Comparison of ENCODE assay signal across 9 mouse cellular contexts in the genomic region with DNA sequence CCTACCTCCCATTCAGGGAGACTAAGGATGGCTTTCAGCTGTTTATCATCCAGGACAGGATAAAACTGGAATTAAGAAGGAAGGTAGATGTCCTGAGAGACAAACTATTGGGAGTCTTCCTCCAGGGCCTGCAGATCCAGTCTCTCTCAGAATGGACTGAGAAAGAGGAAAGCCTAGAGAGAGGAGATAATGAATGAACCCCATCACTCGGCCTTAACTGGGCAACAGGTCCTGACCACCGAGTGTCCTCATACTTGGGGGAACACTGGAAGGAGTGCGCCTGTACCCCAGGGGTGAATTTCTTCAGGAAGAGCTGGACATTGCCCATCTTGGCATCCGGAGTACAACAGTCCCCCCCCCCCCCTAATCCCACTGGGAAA. TPM values are rescaled to one million over a fixed set of nuclear protein-coding genes. Genes with fewer than 3 reads are reported as not detected.
DNase-seq lines count a peak whose midpoint lies in the region; ATAC-seq and TF ChIP-seq lines count a peak whose summit lies in the region.
"Had no signal": no experiment of that assay in that cellular context is flagged by ENCODE, and none has a peak within 500 bp of the region (broad histone marks: within the 10 kb centered on the region; RNA-seq: fewer than 3 reads in every experiment).

No protein-coding gene starts in this region.

- H3K36me3 ChIP-seq in embryonic facial prominence, embryonic 14.5 days (ENCODE audit: control insufficient read depth, insufficient read depth, low read length) = peaks cover 12% of the 10 kb centered on the region; the same call in 1 of the 2 replicates
- peaks cover 4% of the 10 kb centered on the region; the same call in 1 of the 2 replicates for H3K36me3 ChIP-seq in intestine, embryonic 14.5 days (ENCODE audit: control insufficient read depth, insufficient read depth, low read length)
- H3K36me3 ChIP-seq in myocyte (ENCODE audit: control insufficient read depth, insufficient read depth) = no peaks in the 10 kb centered on the region

- H3K79me2 ChIP-seq in myocyte (ENCODE audit: control insufficient read depth, insufficient read depth) = peaks cover 41% of the 10 kb centered on the region

- 2% methylated on average over 4 of the region's 4 CpGs for WGBS in embryonic facial prominence, embryonic 14.5 days
- WGBS in intestine, embryonic 14.5 days = 13% methylated on average over 4 of the region's 4 CpGs

- peaks cover 15% of the 10 kb centered on the region for H3K4me1 ChIP-seq in embryonic facial prominence, embryonic 14.5 days (ENCODE audit: control insufficient read depth, insufficient read depth, low read length)
- H3K4me1 ChIP-seq in intestine, embryonic 14.5 days (replicated peaks; ENCODE audit: control insufficient read depth, insufficient read depth, low read length) = peaks cover 20% of the 10 kb centered on the region

- H3ac ChIP-seq in myocyte (ENCODE audit: control insufficient read depth, insufficient read length) = peak overlapping the region; percentile 87

- peak overlapping the region; percentile 90 for H3K9ac ChIP-seq in embryonic facial prominence, embryonic 14.5 days (ENCODE audit: low read depth, low read length)
- peak overlapping the region; percentile 79 for H3K9ac ChIP-seq in intestine, embryonic 14.5 days (ENCODE audit: low read length)

- H3K9me3 ChIP-seq in embryonic facial prominence, embryonic 14.5 days (ENCODE audit: control insufficient read depth, low read length) = no peaks in the 10 kb centered on the region
- H3K9me3 ChIP-seq in intestine, embryonic 14.5 days (ENCODE audit: control insufficient read depth, low read length) = no peaks in the 10 kb centered on the region

- peak overlapping the region; percentile 76 for H3K27ac ChIP-seq in left cerebral cortex, adult 2 months
- no peak overlapping the region for H3K27ac ChIP-seq in embryonic facial prominence, embryonic 14.5 days (replicated peaks; ENCODE audit: low read depth, low read length)
- no peak overlapping the region for H3K27ac ChIP-seq in intestine, embryonic 14.5 days (ENCODE audit: low read depth)

- no peak for TF ChIP-seq POLR2A in myocyte (IDR thresholded peaks at IDR 0.05; ENCODE audit: insufficient read length, low read depth)

- no peaks in the 10 kb centered on the region for H3K27me3 ChIP-seq in embryonic facial prominence, embryonic 14.5 days (replicated peaks; ENCODE audit: control insufficient read depth, insufficient read depth, low read length)
- H3K27me3 ChIP-seq in intestine, embryonic 14.5 days (replicated peaks; ENCODE audit: control insufficient read depth, insufficient read depth, low read length) = no peaks in the 10 kb centered on the region
- no peaks in the 10 kb centered on the region for H3K27me3 ChIP-seq in myocyte (ENCODE audit: control insufficient read depth, insufficient read depth, insufficient read length)

- peak overlapping the region; percentile 84 for H3K4me2 ChIP-seq in embryonic facial prominence, embryonic 14.5 days (ENCODE audit: low read depth, low read length)
- peak overlapping the region; percentile 66 for H3K4me2 ChIP-seq in intestine, embryonic 14.5 days (ENCODE audit: low read length)
- peak overlapping the region; percentile 97 for H3K4me2 ChIP-seq in myocyte (ENCODE audit: low read depth)

- no peak for TF ChIP-seq CTCF in left cerebral cortex, adult 2 months (IDR thresholded peaks at IDR 0.05)

- DNase-seq in left cerebral cortex, adult 2 months (ENCODE audit: extremely low spot score in 1 of 2, low spot score in 2 of 2) = no peak
- no peak for DNase-seq in left cerebral cortex, postnatal 14 days (ENCODE audit: low spot score in 2 of 2)
- DNase-seq in embryonic facial prominence, embryonic 14.5 days (ENCODE audit: low spot score) = no peak
- no peak for DNase-seq in intestine, embryonic 14.5 days (ENCODE audit: low spot score)
- DNase-seq in thymus, adult 18-20 months = no peak
- no peak for DNase-seq in adrenal gland, postnatal 14 days
- DNase-seq in left cerebral cortex, postnatal 25 days (ENCODE audit: low spot score in 2 of 2) = no peak
- DNase-seq: heart, postnatal 14 days had no signal

- intact Hi-C loops in left cerebral cortex, adult 2 months (cut with DNase I) = loop anchor here (2.0 kb wide), 1 partner anchor 19 kb away; no protein-coding TSS in a partner anchor
- intact Hi-C loops in left cerebral cortex, postnatal 14 days (cut with DNase I) = loop anchor here (2.0 kb wide), 1 partner anchor 19 kb away; no protein-coding TSS in a partner anchor
- intact Hi-C loops in left cerebral cortex, postnatal 25 days (cut with DNase I) = loop anchor here (1.0 kb wide), 1 partner anchor 19 kb away; no protein-coding TSS in a partner anchor

- peak overlapping the region; percentile 68 for H3K4me3 ChIP-seq in left cerebral cortex, adult 2 months
- peak overlapping the region; percentile 84 for H3K4me3 ChIP-seq in embryonic facial prominence, embryonic 14.5 days (ENCODE audit: low read depth, low read length)
- peak overlapping the region; percentile 79 for H3K4me3 ChIP-seq in intestine, embryonic 14.5 days (ENCODE audit: low read depth, low read length)
- peak overlapping the region; percentile 77 for H3K4me3 ChIP-seq in myocyte

- ATAC-seq in embryonic facial prominence, embryonic 14.5 days (ENCODE audit: low read depth) = no peak
- ATAC-seq in intestine, embryonic 14.5 days (replicated peaks; ENCODE audit: low FRiP score, low TSS enrichment, low read depth) = no peak

TF ChIP-seq in myocyte, 11 proteins besides CTCF, POLR2A, EP300 and RAD21:
- TF ChIP-seq USF1 (IDR thresholded peaks at IDR 0.05; ENCODE audit: low read depth) (no peak), SRF (IDR thresholded peaks at IDR 0.05; ENCODE audit: control insufficient read depth, insufficient read length, low read depth) (no peak), E2F4 (IDR thresholded peaks at IDR 0.05; ENCODE audit: insufficient read depth) (no peak), POLR2AphosphoS2 (IDR thresholded peaks at IDR 0.05; ENCODE audit: insufficient read length, low read depth) (no peak)
TF ChIP-seq in myocyte: peak in this region for 0.

RNA-seq across cellular contexts. Expression of gene Shf, which starts 1.3 kb away (rescaled TPM):
- total RNA-seq in left cerebral cortex, adult 2 months (2021) = 10 to 100 TPM; 70.3 to 78.4 TPM
- total RNA-seq in left cerebral cortex, postnatal 14 days (2021) = 10 to 100 TPM; 75.3 to 77.1 TPM
- polyA plus RNA-seq in embryonic facial prominence, embryonic 14.5 days (2014; fragmentation: Nextera tagmentation; extraction: Ambion mirVana) = 5.5 and 6.4 TPM in 2 replicates
- 3.6 and 4.9 TPM in 2 replicates for polyA plus RNA-seq in intestine, embryonic 14.5 days (2014; fragmentation: Nextera tagmentation; extraction: Ambion mirVana)
- 48.5 TPM for polyA plus RNA-seq in myocyte (2012; fragmentation: generic; extraction: Trizol)
- 11.7 and 14.6 TPM in 2 replicates for total RNA-seq in adrenal gland, postnatal 14 days (2021)
- total RNA-seq in left cerebral cortex, postnatal 25 days (2021) = 10 to 100 TPM; 64.9 to 72.2 TPM

RNA-seq across cellular contexts. Expression of gene Duox1, which starts 52.2 kb away (rescaled TPM):
- not detected for total RNA-seq in left cerebral cortex, adult 2 months (2021)
- total RNA-seq in left cerebral cortex, postnatal 14 days (2021) = under 1 TPM; 0.07 to 0.15 TPM
- polyA plus RNA-seq in embryonic facial prominence, embryonic 14.5 days (2014; fragmentation: Nextera tagmentation; extraction: Ambion mirVana) = 0.34 and 0.67 TPM in 2 replicates
- polyA plus RNA-seq in intestine, embryonic 14.5 days (2014; fragmentation: Nextera tagmentation; extraction: Ambion mirVana) = 0.05 TPM in 1 of 2 replicates, not detected in the other
- 0.10 TPM for polyA plus RNA-seq in myocyte (2012; fragmentation: generic; extraction: Trizol)
- 0.08 TPM in 1 of 2 replicates, not detected in the other for total RNA-seq in adrenal gland, postnatal 14 days (2021)
- under 1 TPM in 1 of 2 experiments, not detected in 1; 0.07 TPM for total RNA-seq in left cerebral cortex, postnatal 25 days (2021)

RNA-seq across cellular contexts. Expression of gene Duoxa1, which starts 54.2 kb away (rescaled TPM):
- not detected for total RNA-seq in left cerebral cortex, adult 2 months (2021)
- not detected for total RNA-seq in left cerebral cortex, postnatal 14 days (2021)
- polyA plus RNA-seq in embryonic facial prominence, embryonic 14.5 days (2014; fragmentation: Nextera tagmentation; extraction: Ambion mirVana) = 3.6 and 4.2 TPM in 2 replicates
- polyA plus RNA-seq in intestine, embryonic 14.5 days (2014; fragmentation: Nextera tagmentation; extraction: Ambion mirVana) = not detected in 2 replicates
- polyA plus RNA-seq in myocyte (2012; fragmentation: generic; extraction: Trizol) = 2.6 TPM
- 0.41 TPM in 1 of 2 replicates, not detected in the other for total RNA-seq in adrenal gland, postnatal 14 days (2021)
- not detected for total RNA-seq in left cerebral cortex, postnatal 25 days (2021)

RNA-seq across cellular contexts. Expression of gene Slc28a2, which starts 58.6 kb away (rescaled TPM):
- total RNA-seq in left cerebral cortex, adult 2 months (2021) = under 1 TPM in 1 of 2 experiments, not detected in 1; 0.12 TPM
- not detected for total RNA-seq in left cerebral cortex, postnatal 14 days (2021)
- 1.0 and 1.2 TPM in 2 replicates for polyA plus RNA-seq in embryonic facial prominence, embryonic 14.5 days (2014; fragmentation: Nextera tagmentation; extraction: Ambion mirVana)
- polyA plus RNA-seq in intestine, embryonic 14.5 days (2014; fragmentation: Nextera tagmentation; extraction: Ambion mirVana) = 38.0 and 38.2 TPM in 2 replicates
- polyA plus RNA-seq in myocyte (2012; fragmentation: generic; extraction: Trizol) = not detected
- total RNA-seq in adrenal gland, postnatal 14 days (2021) = 11.1 and 18.9 TPM in 2 replicates
- not detected for total RNA-seq in left cerebral cortex, postnatal 25 days (2021)
